Mouse (Mus musculus): ENCODE data around the gene Sec61g.

DNA sequence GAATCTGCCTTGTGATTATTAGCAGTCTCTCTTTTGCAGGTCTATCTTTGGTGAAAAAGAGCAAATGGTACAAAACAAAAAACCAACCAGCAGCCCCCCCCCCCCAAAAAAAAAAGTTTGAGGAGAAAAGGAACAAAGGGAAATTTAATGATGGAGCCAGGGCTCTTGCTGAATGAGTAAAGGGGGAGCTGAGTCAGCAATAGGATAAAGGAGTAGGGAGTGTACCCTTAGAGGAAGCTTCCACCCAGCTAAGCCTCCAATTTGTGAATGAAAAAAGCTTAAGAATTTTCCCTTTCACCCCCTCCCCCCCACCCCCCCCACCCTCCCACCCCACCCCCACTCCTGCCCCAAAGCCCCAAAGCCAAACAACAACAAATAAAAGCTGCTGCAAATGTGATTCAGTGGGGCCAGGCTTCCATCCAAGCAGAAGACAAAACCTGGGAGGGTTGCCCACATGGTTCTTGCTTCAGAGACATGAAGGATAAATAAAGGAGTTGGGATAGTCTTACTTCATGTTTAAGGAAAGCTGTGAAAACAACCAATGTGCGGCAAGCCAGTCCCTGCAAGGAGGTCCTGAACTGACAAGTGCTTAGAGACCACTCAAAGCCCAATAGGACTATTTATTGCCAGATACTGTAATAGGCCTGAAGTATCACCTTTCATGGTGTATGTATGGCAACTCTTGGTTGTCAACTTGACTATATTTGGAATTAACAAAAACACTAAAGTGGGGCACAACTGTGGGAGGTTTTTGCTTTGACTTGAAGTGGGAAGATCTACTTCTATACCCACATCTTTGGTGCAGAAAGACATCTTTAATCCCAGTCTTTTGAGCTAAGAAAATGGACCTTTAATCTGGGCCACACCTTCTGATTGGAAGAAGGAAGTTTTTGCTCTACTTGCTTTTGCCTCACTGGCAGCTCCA is 9.3 kb downstream of the Sec61g start:
- TF ChIP-seq CTCF (IDR thresholded peaks at IDR 0.05; ENCODE audit: borderline replicate concordance, insufficient read depth, low read length) (no peak), POLR2A (IDR thresholded peaks at IDR 0.05; ENCODE audit: low read depth, low read length) (no peak)
